Mouse (Mus musculus) stomach, postnatal 0 days (tissue): ENCODE measurements around the gene Csrp3.

Experiments
- CTCF ChIP-seq: IDR thresholded peaks from 2 replicates; pipeline ENCODE4 v1.5.1; 2016; ENCODE audit warnings: antibody characterized with exemption, low read depth, mild to moderate bottlenecking, moderate library complexity
- EP300 ChIP-seq: optimal IDR thresholded peaks from 2 replicates; pipeline ENCODE3; 2016; ENCODE audit warnings: antibody characterized with exemption

DNA sequence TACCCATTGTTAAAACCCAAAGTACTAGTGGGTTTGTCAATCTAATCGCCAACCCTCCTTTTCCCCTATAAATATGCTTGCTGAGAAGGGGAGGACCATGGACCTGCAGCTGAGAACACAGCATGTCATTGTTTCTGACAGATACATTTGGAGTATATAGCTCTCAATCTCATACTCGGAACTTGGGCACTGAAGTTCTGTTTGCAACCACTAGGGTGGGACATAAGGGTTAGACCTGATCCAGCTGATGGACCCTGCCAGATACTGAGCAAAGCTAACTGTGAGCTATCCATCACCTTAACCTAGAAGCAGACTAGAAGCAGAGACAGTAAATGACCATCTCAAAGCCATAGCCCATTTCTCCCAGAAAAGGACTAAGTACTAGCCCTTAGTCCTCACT, 9.4 kb downstream of the Csrp3 start:
- TF ChIP-seq CTCF = peak; percentile 28; the same call in 1 of the 2 replicates
- no peak for TF ChIP-seq EP300
